Mouse (Mus musculus) frontal cortex, postnatal 10 days (tissue): ENCODE results near the gene Fam199x.

Experiments
- DNase-seq, 2 experiments: peaks; one replicate each; pipeline ENCODE4 v3.0.0; 2022; ENCODE audit warnings: low spot score in 2 of 2, mixed read lengths in 1 of 2

Gene Fam199x

GRCm38 (mm10) chrX:137049425-137050225, at the start of gene Fam199x:
Gene Fam199x, plus strand, starts transcription at chrX:137049594.
- DNase-seq, result peak; percentile 52 to 66

GRCm38 (mm10) chrX:137015099-137015709, 34.2 kb upstream of the Fam199x start:
- DNase-seq, result peak in 1 of 2 experiments; percentile 48

GRCm38 (mm10) chrX:137017668-137018067, 31.7 kb upstream of the Fam199x start:
- DNase-seq, result no peak

- DNase-seq, result peak in 1 of 2 experiments; percentile 43
Observed at GRCm38 (mm10) chrX:137019310-137019709, 30.1 kb upstream of the Fam199x start.

GRCm38 (mm10) chrX:137030916-137031315, 18.5 kb upstream of the Fam199x start:
- no peak for DNase-seq

- no peak for DNase-seq
Observed at GRCm38 (mm10) chrX:137031726-137032125, 17.7 kb upstream of the Fam199x start.

- no peak for DNase-seq
Observed at GRCm38 (mm10) chrX:137034322-137034721, 15.1 kb upstream of the Fam199x start.

GRCm38 (mm10) chrX:137037470-137037999, 11.9 kb upstream of the Fam199x start:
- no peak for DNase-seq

GRCm38 (mm10) chrX:137038000-137038483, 11.4 kb upstream of the Fam199x start, which contains the start of gene Slc25a53:
Gene Slc25a53, minus strand, starts transcription at chrX:137038302.
- DNase-seq, result peak; percentile 80 to 85

- DNase-seq, result no peak
Observed at GRCm38 (mm10) chrX:137038502-137038901, 10.9 kb upstream of the Fam199x start.

GRCm38 (mm10) chrX:137049060-137049424, 352 bp upstream of the Fam199x start:
- no peak for DNase-seq

GRCm38 (mm10) chrX:137063202-137063601, 13.8 kb downstream of the Fam199x start:
- peak; percentile 10 to 11 for DNase-seq

- no peak for DNase-seq
Observed at GRCm38 (mm10) chrX:137104531-137104930, 55.1 kb downstream of the Fam199x start.

GRCm38 (mm10) chrX:137106498-137106897, 57.1 kb downstream of the Fam199x start:
- no peak for DNase-seq

GRCm38 (mm10) chrX:137118097-137118746, 68.8 kb downstream of the Fam199x start:
- DNase-seq, result peak in 1 of 2 experiments; percentile 25

GRCm38 (mm10) chrX:137119675-137120423, 70.5 kb downstream of the Fam199x start:
- no peak for DNase-seq

- DNase-seq, result no peak
Observed at GRCm38 (mm10) chrX:137121718-137122117, 72.3 kb downstream of the Fam199x start, which contains the start of gene Esx1. Gene Esx1, minus strand, starts transcription at chrX:137122083.

GRCm38 (mm10) chrX:137127542-137127941, 78.1 kb downstream of the Fam199x start:
- no peak for DNase-seq
